Mouse (Mus musculus) inflammation-experienced regulatory T-cells, adult 16 weeks (primary cell): ENCODE measurements around the gene Cebpz. TPM values are rescaled to one million over a fixed set of nuclear protein-coding genes. Genes with fewer than 3 reads are reported as not detected.

Experiments used
- polyA plus RNA-seq: library from polyadenylated mRNA; unstranded; fragments of 100-300 nt; shearing (Covaris generic); gene quantifications from one replicate; pipeline ENCODE4 v1.2.1, GENCODE M21; 2017

The Cebpz gene
- 97.2 TPM for polyA plus RNA-seq

DNA sequence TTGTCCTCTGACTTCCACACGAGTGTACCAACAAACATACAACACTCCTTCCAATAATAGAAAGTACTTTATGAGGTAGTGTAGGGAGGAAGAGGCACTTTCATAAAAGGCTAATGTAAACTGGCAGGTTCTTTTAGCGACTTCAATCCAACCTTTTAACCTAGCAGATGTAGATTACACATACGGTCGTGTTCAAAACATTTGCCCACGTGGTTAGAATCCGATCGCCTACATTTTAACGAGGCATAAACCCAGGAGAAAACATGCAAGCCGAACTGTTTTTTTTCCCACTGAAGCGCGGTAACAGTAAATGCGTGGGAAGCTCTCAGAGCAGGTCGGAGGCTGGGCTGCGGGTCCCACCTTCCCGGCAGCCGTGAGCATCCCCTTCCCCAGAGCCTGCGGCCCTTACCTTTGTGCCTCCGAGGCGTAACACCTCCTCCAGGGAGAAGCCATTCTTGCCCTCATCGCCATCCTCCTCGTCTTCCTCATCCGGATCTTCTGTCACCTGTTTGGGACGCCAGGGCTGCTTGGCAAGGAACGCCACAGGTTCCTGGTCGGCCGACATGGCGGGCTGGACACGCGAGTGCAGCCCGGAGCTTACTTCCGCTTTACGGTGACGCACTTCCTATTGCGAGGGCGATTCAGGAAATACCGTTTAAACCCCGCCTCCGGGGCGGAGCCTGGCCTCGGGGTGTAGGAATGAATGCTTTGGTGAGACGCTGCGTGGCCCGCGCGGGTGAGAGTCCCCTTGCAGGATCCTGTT, at the start of gene Cebpz, which contains the start of gene Ndufaf7:
TSS of gene Cebpz (minus strand) at position 601 of the 763 bp plus-strand sequence.
TSS of gene Ndufaf7 (plus strand) at position 671 of the 763 bp plus-strand sequence.

DNA sequence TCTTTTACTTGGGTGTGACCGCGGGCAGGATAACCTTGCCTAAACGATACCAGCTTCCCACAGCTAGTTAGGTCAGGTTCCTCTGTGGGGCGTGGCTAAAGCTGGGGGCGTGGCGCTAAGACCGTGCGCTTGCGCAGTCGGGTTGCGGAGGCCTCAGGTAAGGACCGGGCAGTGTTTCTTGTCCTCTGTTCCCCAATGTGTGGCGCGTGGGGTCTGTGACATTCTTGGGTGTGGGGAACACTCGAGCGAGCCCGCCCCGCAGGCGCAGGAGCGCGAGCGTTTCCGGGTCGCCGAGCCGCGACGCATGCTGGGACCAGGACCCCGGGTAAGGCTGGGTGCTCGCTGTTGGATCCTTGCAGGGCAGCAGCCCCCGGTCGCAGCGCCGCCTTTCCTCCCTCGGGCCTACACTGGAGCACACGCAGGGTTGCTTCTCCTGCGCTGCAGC, 20.5 kb downstream of the Cebpz start, which contains the start of gene Cebpzos:
TSS of gene Cebpzos (plus strand) at position 132 of the 445 bp plus-strand sequence.

GRCm38 (mm10) chr17:78906892-78907291, 30.0 kb downstream of the Cebpz start, which contains the start of gene Sult6b1:
Gene Sult6b1 (minus strand): TSS chr17:78906992.

DNA sequence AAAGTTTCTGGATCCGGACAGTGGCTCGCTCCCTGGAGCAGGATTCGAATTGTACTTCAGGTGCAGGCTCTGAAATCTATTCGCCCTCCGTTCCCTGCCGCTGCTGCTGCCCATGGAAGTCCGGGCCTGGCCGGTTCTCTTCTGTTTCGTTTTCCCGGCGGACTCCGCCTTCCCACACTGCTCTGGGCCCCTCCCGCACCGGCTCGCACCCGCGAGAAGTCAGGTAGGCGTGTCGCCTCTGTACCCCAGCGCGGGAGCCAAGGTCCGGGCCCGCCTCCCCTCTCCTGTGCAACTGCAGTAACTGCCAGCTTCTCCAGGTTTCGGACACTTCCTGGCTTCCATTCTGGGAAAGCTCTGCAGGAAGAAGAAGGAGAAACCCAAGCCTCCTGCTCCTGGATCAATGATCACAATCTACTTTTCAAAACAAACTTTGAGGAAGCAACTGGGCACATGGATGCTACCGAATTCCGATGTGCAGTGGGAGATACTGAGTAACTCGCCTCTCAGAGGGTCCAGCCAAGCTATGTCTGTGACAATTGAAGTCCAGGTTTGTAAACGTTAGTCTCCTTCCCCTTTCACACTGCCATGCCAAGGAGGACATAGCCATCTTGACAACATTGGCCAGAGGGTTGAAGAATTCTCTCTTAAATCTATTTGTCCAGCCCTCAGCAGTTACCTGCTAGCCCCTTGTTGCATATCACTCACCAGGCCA, 54.3 kb downstream of the Cebpz start, which contains the start of gene Eif2ak2:
TSS of gene Eif2ak2 (minus strand) at position 173 of the 712 bp plus-strand sequence.

Other genes with a start within 250 kb of the Cebpz start
- gene Strn, start 199.9 kb downstream of the Cebpz start, polyA plus RNA-seq, result 11.8 TPM
- 32.6 TPM for gene Heatr5b, start 101.7 kb downstream of the Cebpz start, polyA plus RNA-seq
- gene Gpatch11, start 101.5 kb downstream of the Cebpz start, polyA plus RNA-seq, result 99.6 TPM
- gene Eif2ak2, start 54.5 kb downstream of the Cebpz start, polyA plus RNA-seq, result 27.8 TPM
- gene Sult6b1, start 30.1 kb downstream of the Cebpz start, polyA plus RNA-seq, result 0.48 TPM
- 74.0 TPM for gene Cebpzos, start 20.6 kb downstream of the Cebpz start, polyA plus RNA-seq
- gene Ndufaf7, start 70 bp upstream of the Cebpz start, polyA plus RNA-seq, result 53.7 TPM
- gene Prkd3, start 83.8 kb upstream of the Cebpz start, polyA plus RNA-seq, result 15.0 TPM
- 1.3 TPM for gene Qpct, start 114.8 kb upstream of the Cebpz start, polyA plus RNA-seq